Mouse (Mus musculus): Measurements from ENCODE around the gene Tmx2.

DNA sequence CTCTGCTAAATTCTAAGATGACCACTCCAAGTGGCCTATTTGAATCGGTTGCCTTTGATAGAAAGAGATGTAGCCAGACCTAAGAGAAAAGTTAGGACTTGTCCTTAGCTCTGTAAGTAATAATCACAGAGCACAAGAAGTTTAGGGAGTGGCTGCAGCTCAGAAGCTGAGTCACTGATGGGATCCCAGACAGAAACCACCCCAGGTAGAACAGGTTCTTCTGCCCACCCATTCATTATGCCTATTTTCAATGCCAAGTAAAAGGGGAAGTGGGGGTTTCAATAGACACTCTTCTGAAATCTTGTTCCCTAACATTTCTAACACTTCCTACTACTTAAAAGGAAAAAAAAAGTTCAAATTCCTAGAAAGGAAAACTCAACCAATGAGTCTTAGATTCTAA, 26.4 kb upstream of the Tmx2 start:
- no peak for TF ChIP-seq CTCF (IDR thresholded peaks at IDR 0.05; ENCODE audit: insufficient read depth, low read depth, low read length)
- no peak for TF ChIP-seq POLR2A (IDR thresholded peaks at IDR 0.05; ENCODE audit: insufficient read depth, low read depth, low read length)
